16 mouse cellular contexts compared by ENCODE assay signal in genomic region chr9:21843086-21843485, GRCm38 (mm10). TPM values are rescaled to one million over a fixed set of nuclear protein-coding genes. Genes with fewer than 3 reads are reported as not detected.
DNase-seq lines count a peak whose midpoint lies in the region; ATAC-seq and TF ChIP-seq lines count a peak whose summit lies in the region.
"Had no signal": no experiment of that assay in that cellular context is flagged by ENCODE, and none has a peak within 500 bp of the region (broad histone marks: within the 10 kb centered on the region; RNA-seq: fewer than 3 reads in every experiment).

No protein-coding gene starts in this region.

- peak; percentile 81 for DNase-seq in lung, postnatal 0 days (ENCODE audit: low spot score)
- no peak for DNase-seq in lung, adult 2 months
- DNase-seq in cerebellum, adult 11 months, result no peak
- DNase-seq: adrenal gland, adult 8-10 months; cerebellum, adult 9-11 months had no signal

- no peak for TF ChIP-seq POLR2A in lung, adult 2 months (IDR thresholded peaks at IDR 0.05; ENCODE audit: borderline replicate concordance, extremely low read depth, low read depth, low read length)

- 81% methylated on average over 6 of the region's 6 CpGs for WGBS in hindbrain, embryonic 15.5 days
- WGBS in hindbrain, embryonic 12.5 days, result 87% methylated on average over 6 of the region's 6 CpGs
- WGBS in lung, postnatal 0 days, result 43% methylated on average over 6 of the region's 6 CpGs
- WGBS in lung, adult 2 months, result 42% methylated on average over 6 of the region's 6 CpGs
- 74% methylated on average over 6 of the region's 6 CpGs for WGBS in embryonic facial prominence, embryonic 15.5 days
- WGBS in limb, embryonic 13.5 days, result 81% methylated on average over 6 of the region's 6 CpGs

- no peak overlapping the region for H3K4me3 ChIP-seq in hindbrain, embryonic 15.5 days
- no peak overlapping the region for H3K4me3 ChIP-seq in hindbrain, embryonic 12.5 days
- no peak overlapping the region for H3K4me3 ChIP-seq in lung, postnatal 0 days (ENCODE audit: low read depth, low read length)
- no peak overlapping the region for H3K4me3 ChIP-seq in lung, adult 2 months (replicated peaks; ENCODE audit: extremely low read depth, low read depth, low read length)
- H3K4me3 ChIP-seq in embryonic facial prominence, embryonic 15.5 days (replicated peaks), result no peak overlapping the region
- H3K4me3 ChIP-seq in limb, embryonic 13.5 days, result no peak overlapping the region
- H3K4me3 ChIP-seq: forebrain, embryonic 13.5 days; neural tube, embryonic 15.5 days had no signal

- H3K4me2 ChIP-seq in hindbrain, embryonic 15.5 days, result no peak overlapping the region
- H3K4me2 ChIP-seq in hindbrain, embryonic 12.5 days (replicated peaks), result no peak overlapping the region
- H3K4me2 ChIP-seq in lung, postnatal 0 days (replicated peaks; ENCODE audit: low read depth, low read length), result no peak overlapping the region
- no peak overlapping the region for H3K4me2 ChIP-seq in embryonic facial prominence, embryonic 15.5 days (replicated peaks)
- no peak overlapping the region for H3K4me2 ChIP-seq in limb, embryonic 13.5 days (replicated peaks)
- H3K4me2 ChIP-seq: forebrain, embryonic 13.5 days; neural tube, embryonic 15.5 days had no signal

- no peaks in the 10 kb centered on the region for H3K9me3 ChIP-seq in hindbrain, embryonic 15.5 days
- H3K9me3 ChIP-seq in hindbrain, embryonic 12.5 days (replicated peaks), result no peaks in the 10 kb centered on the region
- H3K9me3 ChIP-seq in lung, postnatal 0 days (ENCODE audit: low read length), result no peaks in the 10 kb centered on the region
- H3K9me3 ChIP-seq in embryonic facial prominence, embryonic 15.5 days (replicated peaks), result no peaks in the 10 kb centered on the region
- H3K9me3 ChIP-seq in limb, embryonic 13.5 days, result no peaks in the 10 kb centered on the region
- H3K9me3 ChIP-seq: forebrain, embryonic 13.5 days; G1E; neural tube, embryonic 15.5 days had no signal

- no peak for ATAC-seq in hindbrain, embryonic 15.5 days (ENCODE audit: low FRiP score, low read depth)
- no peak for ATAC-seq in hindbrain, embryonic 12.5 days (ENCODE audit: low FRiP score)
- peak; percentile 43 for ATAC-seq in lung, postnatal 0 days
- no peak for ATAC-seq in embryonic facial prominence, embryonic 15.5 days (ENCODE audit: insufficient number of reproducible peaks, low FRiP score, low TSS enrichment, low read depth)
- no peak for ATAC-seq in limb, embryonic 13.5 days (ENCODE audit: low FRiP score, low read depth)
- no peak for ATAC-seq in megakaryocyte, adult 5-6 weeks (ENCODE audit: poor library complexity, severe bottlenecking)
- ATAC-seq: forebrain, embryonic 13.5 days; hindbrain, embryonic 16.5 days had no signal

- no peak overlapping the region for H3K9ac ChIP-seq in hindbrain, embryonic 15.5 days
- no peak overlapping the region for H3K9ac ChIP-seq in hindbrain, embryonic 12.5 days
- H3K9ac ChIP-seq in lung, postnatal 0 days (replicated peaks; ENCODE audit: low read depth), result no peak overlapping the region
- H3K9ac ChIP-seq in embryonic facial prominence, embryonic 15.5 days, result no peak overlapping the region
- H3K9ac ChIP-seq in limb, embryonic 13.5 days, result no peak overlapping the region
- H3K9ac ChIP-seq: forebrain, embryonic 13.5 days; neural tube, embryonic 15.5 days had no signal

- H3K4me1 ChIP-seq in hindbrain, embryonic 15.5 days (replicated peaks), result peaks cover 8% of the 10 kb centered on the region; the same call in 1 of the 2 replicates
- peaks cover 16% of the 10 kb centered on the region for H3K4me1 ChIP-seq in hindbrain, embryonic 12.5 days
- peaks cover 12% of the 10 kb centered on the region; the same call in 1 of the 2 replicates for H3K4me1 ChIP-seq in lung, postnatal 0 days (ENCODE audit: insufficient read depth, low read depth, low read length)
- peaks cover 27% of the 10 kb centered on the region for H3K4me1 ChIP-seq in lung, adult 2 months (ENCODE audit: control insufficient read depth, insufficient read depth, low read length)
- peaks cover 38% of the 10 kb centered on the region for H3K4me1 ChIP-seq in embryonic facial prominence, embryonic 15.5 days
- H3K4me1 ChIP-seq in limb, embryonic 13.5 days, result peaks cover 36% of the 10 kb centered on the region

- H3K27me3 ChIP-seq in hindbrain, embryonic 15.5 days, result no peaks in the 10 kb centered on the region
- no peaks in the 10 kb centered on the region for H3K27me3 ChIP-seq in hindbrain, embryonic 12.5 days
- no peaks in the 10 kb centered on the region for H3K27me3 ChIP-seq in lung, postnatal 0 days (replicated peaks; ENCODE audit: insufficient read depth, low read length)
- no peaks in the 10 kb centered on the region for H3K27me3 ChIP-seq in embryonic facial prominence, embryonic 15.5 days
- no peaks in the 10 kb centered on the region for H3K27me3 ChIP-seq in limb, embryonic 13.5 days
- H3K27me3 ChIP-seq: forebrain, embryonic 13.5 days; neural tube, embryonic 15.5 days had no signal

- peak; percentile 55 for TF ChIP-seq CTCF in lung, postnatal 0 days (IDR thresholded peaks at IDR 0.05)
- TF ChIP-seq CTCF in lung, adult 2 months (IDR thresholded peaks at IDR 0.05; ENCODE audit: insufficient read depth, low read length), result no peak

- H3K36me3 ChIP-seq in hindbrain, embryonic 15.5 days, result no peaks in the 10 kb centered on the region
- H3K36me3 ChIP-seq in hindbrain, embryonic 12.5 days, result 0 out of 2 replicates have a peak, but pooled peaks cover 24% of the 10 kb centered on the region
- peaks cover 18% of the 10 kb centered on the region for H3K36me3 ChIP-seq in lung, postnatal 0 days (ENCODE audit: insufficient read depth, low read length)
- peaks cover 41% of the 10 kb centered on the region for H3K36me3 ChIP-seq in embryonic facial prominence, embryonic 15.5 days
- H3K36me3 ChIP-seq in limb, embryonic 13.5 days, result peaks cover 65% of the 10 kb centered on the region
- H3K36me3 ChIP-seq: neural tube, embryonic 15.5 days had no signal

- H3K27ac ChIP-seq in hindbrain, embryonic 15.5 days (replicated peaks), result peak overlapping the region; percentile 14; the same call in 1 of the 2 replicates
- H3K27ac ChIP-seq in hindbrain, embryonic 12.5 days, result no peak overlapping the region
- peak overlapping the region; percentile 87 for H3K27ac ChIP-seq in lung, postnatal 0 days (ENCODE audit: low read length)
- peak overlapping the region; percentile 60; the same call in 1 of the 2 replicates for H3K27ac ChIP-seq in embryonic facial prominence, embryonic 15.5 days (replicated peaks)
- 0 out of 2 replicates have a peak overlapping the region, but pooled peaks have one; percentile 22 for H3K27ac ChIP-seq in limb, embryonic 13.5 days
- H3K27ac ChIP-seq: forebrain, embryonic 13.5 days; neural tube, embryonic 15.5 days had no signal

- no peak for TF ChIP-seq EP300 in lung, postnatal 0 days (IDR thresholded peaks at IDR 0.05)

RNA-seq across cellular contexts. Expression of gene Angptl8, which starts 7.8 kb away (rescaled TPM):
- 0.88 TPM in 2 replicates for polyA plus RNA-seq in hindbrain, embryonic 15.5 days (2015; fragmentation: Nextera tagmentation; extraction: Ambion mirVana)
- polyA plus RNA-seq in hindbrain, embryonic 12.5 days (2016; fragmentation: Nextera tagmentation; extraction: Ambion mirVana), result 0.26 and 1.1 TPM in 2 replicates
- polyA plus RNA-seq in lung, postnatal 0 days (2015; fragmentation: Nextera tagmentation; extraction: Ambion mirVana), result 6.2 and 7.4 TPM in 2 replicates
- polyA plus RNA-seq in lung, adult 2 months (2012; rRNA removed), result 7.4 and 8.2 TPM in 2 replicates
- 0.84 and 1.2 TPM in 2 replicates for polyA plus RNA-seq in embryonic facial prominence, embryonic 15.5 days (2015; fragmentation: Nextera tagmentation; extraction: Ambion mirVana)
- 0.67 and 0.91 TPM in 2 replicates for polyA plus RNA-seq in limb, embryonic 13.5 days (2015; fragmentation: Nextera tagmentation; extraction: Ambion mirVana)
- 1.6 and 2.0 TPM in 2 replicates for total RNA-seq in megakaryocyte, adult 5-6 weeks (2015)
- total RNA-seq in megakaryocyte, adult 5-6 weeks (2017), result 3.3 TPM in 1 of 2 replicates, not detected in the other
- total RNA-seq: G1E; layer of hippocampus, postnatal 10 days; megakaryocyte-erythroid progenitor cell, adult 5-6 weeks had no signal
- polyA plus RNA-seq: forebrain, embryonic 13.5 days; G1E had no signal

RNA-seq across cellular contexts. Expression of gene Dock6, which starts 9.3 kb away (rescaled TPM):
- 16.4 and 21.2 TPM in 2 replicates for polyA plus RNA-seq in hindbrain, embryonic 15.5 days (2015; fragmentation: Nextera tagmentation; extraction: Ambion mirVana)
- 21.6 and 24.4 TPM in 2 replicates for polyA plus RNA-seq in hindbrain, embryonic 12.5 days (2016; fragmentation: Nextera tagmentation; extraction: Ambion mirVana)
- polyA plus RNA-seq in lung, postnatal 0 days (2015; fragmentation: Nextera tagmentation; extraction: Ambion mirVana), result 35.8 and 43.2 TPM in 2 replicates
- 262 and 278 TPM in 2 replicates for polyA plus RNA-seq in lung, adult 2 months (2012; rRNA removed)
- 34.5 and 37.7 TPM in 2 replicates for polyA plus RNA-seq in embryonic facial prominence, embryonic 15.5 days (2015; fragmentation: Nextera tagmentation; extraction: Ambion mirVana)
- polyA plus RNA-seq in limb, embryonic 13.5 days (2015; fragmentation: Nextera tagmentation; extraction: Ambion mirVana), result 37.5 and 39.6 TPM in 2 replicates
- 2.3 and 2.6 TPM in 2 replicates for total RNA-seq in megakaryocyte, adult 5-6 weeks (2015)
- 1.3 and 1.5 TPM in 2 replicates for total RNA-seq in megakaryocyte, adult 5-6 weeks (2017)

RNA-seq across cellular contexts. Expression of gene Kank2, which starts 44.5 kb away (rescaled TPM):
- polyA plus RNA-seq in hindbrain, embryonic 15.5 days (2015; fragmentation: Nextera tagmentation; extraction: Ambion mirVana), result 5.2 and 5.8 TPM in 2 replicates
- polyA plus RNA-seq in hindbrain, embryonic 12.5 days (2016; fragmentation: Nextera tagmentation; extraction: Ambion mirVana), result 10.6 and 11.2 TPM in 2 replicates
- 23.3 and 24.0 TPM in 2 replicates for polyA plus RNA-seq in lung, postnatal 0 days (2015; fragmentation: Nextera tagmentation; extraction: Ambion mirVana)
- polyA plus RNA-seq in lung, adult 2 months (2012; rRNA removed), result 108 and 127 TPM in 2 replicates
- 25.2 and 26.2 TPM in 2 replicates for polyA plus RNA-seq in embryonic facial prominence, embryonic 15.5 days (2015; fragmentation: Nextera tagmentation; extraction: Ambion mirVana)
- polyA plus RNA-seq in limb, embryonic 13.5 days (2015; fragmentation: Nextera tagmentation; extraction: Ambion mirVana), result 18.9 and 21.3 TPM in 2 replicates
- 0.73 and 1.2 TPM in 2 replicates for total RNA-seq in megakaryocyte, adult 5-6 weeks (2015)
- 0.49 and 1.1 TPM in 2 replicates for total RNA-seq in megakaryocyte, adult 5-6 weeks (2017)
- polyA plus RNA-seq: G1E had no signal
